Mouse (Mus musculus) Patski (cell line): ENCODE results near the gene Rer1. TPM values are rescaled to one million over a fixed set of nuclear protein-coding genes. Genes with fewer than 3 reads are reported as not detected.
A peak's percentile ranks its signal among the peaks of the same experiment; 100 is the strongest.

Experiments used
- ATAC-seq: fragments of 100-300 bp; one replicate; pipeline ENCODE4 v1.8.0; 2021
- CTCF ChIA-PET: fragments of 350-600 bp; sonication (Branson Sonifier 250); formaldehyde crosslinking; loops from one replicate; lab custom pipeline; 2022; ENCODE audit warnings: inconsistent platforms; lab: Charles Lee
- POLR2A ChIA-PET: fragments of 350-600 bp; sonication (Branson Sonifier 250); formaldehyde crosslinking; loops from one replicate; lab custom pipeline; 2022; ENCODE audit warnings: antibody characterized with exemption, inconsistent platforms; lab: Charles Lee
- DNase-seq: peaks from one replicate; pipeline ENCODE4 v3.0.0-alpha.2; 2011; ENCODE audit warnings: low read depth, low spot score
- H3K27me3 ChIP-seq: fragments of 371-371 bp; one replicate; pipeline ENCODE4 v1.5.1; 2021
- CTCF ChIP-seq: fragments of 100-300 bp; IDR thresholded peaks from one replicate; pipeline ENCODE4 v1.5.1; 2021
- in situ Hi-C: fragments of 300-500 bp; cut with MboI; formaldehyde crosslinking; loops from 3 replicates; pipeline ENCODE4 v1.11.1; 2018; ENCODE audit warnings: low pct_unique_long_range_greater_than_20kb, mixed read lengths
- polyA plus RNA-seq: library from polyadenylated mRNA; unstranded; gene quantifications from one replicate; pipeline ENCODE4 v1.2.3, GENCODE M21; 2021

Rer1 gene
- polyA plus RNA-seq: 91.9 TPM

DNA sequence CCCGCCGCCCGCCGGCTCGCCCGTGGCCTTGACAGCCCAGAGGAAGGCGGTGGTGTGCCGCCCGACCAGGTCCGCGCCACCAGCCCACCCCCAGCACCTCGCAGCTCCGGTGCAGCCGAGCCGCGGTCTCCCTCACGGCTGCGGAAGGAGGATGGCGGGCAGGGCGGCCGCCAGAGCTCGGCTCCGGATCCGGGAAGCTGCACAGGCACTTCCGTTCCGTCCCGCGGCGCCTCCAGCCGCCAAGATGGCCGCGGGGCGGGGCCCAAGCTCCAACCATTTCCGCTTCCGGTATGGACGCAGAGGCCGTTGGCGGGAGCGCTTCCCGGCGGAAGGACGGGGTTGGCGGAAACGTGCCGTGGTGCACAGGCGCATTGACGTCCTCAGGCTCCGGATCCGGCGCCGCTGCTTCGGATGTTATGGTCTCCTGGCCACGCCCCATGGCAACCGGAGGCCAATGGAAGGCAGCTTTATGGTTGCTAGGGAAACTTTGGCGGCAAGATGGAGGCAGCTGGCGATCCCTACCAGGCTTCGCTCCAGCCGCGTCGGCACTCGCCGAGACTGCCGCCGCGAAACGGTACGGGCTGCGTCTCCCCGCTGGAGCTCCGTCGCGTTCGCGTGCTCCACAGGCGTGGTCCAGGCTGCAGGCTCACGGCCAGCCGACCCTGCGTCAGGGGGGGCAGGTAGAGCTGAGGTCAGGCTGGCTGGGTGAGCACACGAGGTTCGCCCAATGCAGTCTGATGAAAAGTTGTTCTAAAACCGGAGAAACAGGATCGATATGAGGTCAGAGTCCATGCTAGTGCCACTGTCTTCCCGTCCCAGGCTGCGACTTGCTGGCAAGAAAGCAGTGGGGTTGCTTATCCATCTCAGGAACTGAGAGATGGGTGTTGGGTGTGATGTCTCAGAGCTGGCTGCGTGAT lies at the start of gene Rer1, which contains the start of gene Morn1:
TSS of gene Rer1 (minus strand) at position 275 of the 917 bp plus-strand sequence.
TSS of gene Morn1 (plus strand) at position 470 of the 917 bp plus-strand sequence.
- DNase-seq (peak; percentile 96), ATAC-seq (peak; percentile 91)
- in situ Hi-C loops: no loop called here
- ChIA-PET POLR2A (interaction anchor here (0.9 kb wide), 1 partner anchor 163 kb away, joined by 3 read pairs; the partner anchor contains the start of gene Faap20), CTCF (interaction anchor here (0.9 to 1.1 kb wide), 2 partner anchors 9 to 163 kb away, joined by 3 to 4 read pairs; partner anchors contain the start of gene Faap20)
- no peaks in the 10 kb centered on the region for H3K27me3 ChIP-seq
- no peak for TF ChIP-seq CTCF

DNA sequence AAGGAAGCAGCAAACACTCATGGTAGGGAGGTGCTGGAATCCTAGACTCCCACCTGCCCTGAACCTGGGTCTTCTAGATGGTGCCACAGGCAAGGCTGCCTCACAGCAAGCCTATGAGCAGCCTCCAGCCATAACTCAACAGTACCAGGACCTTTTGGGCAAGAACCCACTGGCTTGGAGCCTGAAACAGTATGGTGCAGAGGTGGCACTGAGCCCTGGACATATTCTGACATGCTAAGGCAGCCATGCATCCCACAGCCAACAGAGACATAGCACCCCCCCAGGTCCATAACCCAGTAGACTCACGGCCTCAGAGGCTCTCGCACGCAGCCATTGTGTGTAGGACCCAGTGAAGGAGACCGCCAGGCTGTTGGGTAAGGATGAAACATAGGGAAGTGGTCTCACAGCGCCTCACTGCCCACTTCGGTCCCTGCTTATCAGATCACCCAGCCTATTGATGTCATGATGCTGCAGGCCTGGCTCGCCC lies 48.5 kb upstream of the Rer1 start:
- in situ Hi-C loops: loop anchor here (5.0 kb wide), 1 partner anchor 83 kb away; no protein-coding TSS in a partner anchor
- CTCF ChIA-PET: no interaction called here

DNA sequence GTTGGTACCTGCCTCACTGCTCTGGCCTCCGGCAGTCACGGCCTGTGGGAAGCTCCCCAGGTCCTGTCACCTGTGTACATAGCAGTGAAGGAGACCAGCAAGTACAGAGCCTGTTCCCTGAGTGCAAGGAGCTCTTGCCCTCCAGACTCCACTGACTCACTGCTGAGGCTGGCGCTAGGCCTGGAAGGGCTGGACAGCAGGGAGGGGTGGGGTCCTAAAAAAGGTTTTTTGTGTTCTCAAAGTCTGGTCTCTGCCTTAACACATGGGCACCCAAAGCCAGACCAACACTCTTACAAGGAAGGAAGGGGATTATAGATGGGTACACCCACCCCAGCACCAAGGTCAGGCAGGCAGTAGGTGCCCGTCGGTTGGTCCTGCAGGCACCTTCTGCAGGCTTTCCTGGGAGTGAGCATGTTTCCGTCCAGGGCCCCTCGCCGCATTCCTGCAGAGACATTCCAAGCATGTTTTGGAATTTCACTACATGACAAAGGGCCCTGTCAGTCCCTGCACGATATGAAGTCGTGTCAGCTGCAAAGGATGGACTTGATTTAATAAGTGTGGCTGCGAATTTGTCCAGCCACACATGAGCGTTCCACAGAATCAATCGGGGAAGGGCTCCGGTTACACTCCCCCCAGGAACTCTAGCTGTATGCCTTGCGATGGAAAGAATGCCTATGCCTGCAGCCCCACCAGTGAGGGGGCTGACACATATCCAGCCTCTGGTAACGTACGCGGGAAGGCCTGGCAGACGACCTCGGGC lies 47.7 kb upstream of the Rer1 start:
- no peak for TF ChIP-seq CTCF
- ChIA-PET CTCF (no interaction called here), POLR2A (interaction anchor here (1.1 kb wide), 1 partner anchor 13 kb away, joined by 3 read pairs; no protein-coding TSS in a partner anchor)
- no peaks in the 10 kb centered on the region for H3K27me3 ChIP-seq
- in situ Hi-C loops: no loop called here
- ATAC-seq (no peak), DNase-seq (no peak)

More for the DNA sequence above, 48.5 kb upstream of the Rer1 start:
- ATAC-seq (no peak), DNase-seq (no peak)
- POLR2A ChIA-PET: interaction anchor here (0.7 to 1.1 kb wide), 2 partner anchors 14 to 169 kb away, joined by 3 to 4 read pairs; no protein-coding TSS in a partner anchor
- no peak for TF ChIP-seq CTCF
- no peaks in the 10 kb centered on the region for H3K27me3 ChIP-seq

DNA sequence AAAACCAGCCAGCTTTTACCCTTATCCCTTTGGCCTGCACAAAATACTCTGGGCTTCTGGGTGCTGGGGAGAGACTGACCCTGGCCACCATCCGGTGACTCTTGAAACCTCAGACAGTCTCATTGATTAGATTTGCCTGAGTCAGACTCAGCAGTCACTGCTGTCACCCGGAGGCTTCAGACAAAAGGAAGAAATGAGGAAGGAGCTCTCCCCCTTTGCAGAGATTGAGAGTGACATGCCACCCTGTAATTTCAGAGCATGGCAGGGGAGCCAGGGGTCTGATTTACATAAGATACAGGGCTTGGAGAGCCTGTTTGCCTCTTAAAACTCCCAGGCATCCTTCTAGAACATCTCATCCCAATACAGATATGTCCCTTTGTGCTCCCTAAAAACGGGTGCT lies 47.0 kb upstream of the Rer1 start:
- no peak for TF ChIP-seq CTCF
- ATAC-seq (no peak), DNase-seq (no peak)
- H3K27me3 ChIP-seq: no peaks in the 10 kb centered on the region
- POLR2A ChIA-PET: no interaction called here
- in situ Hi-C loops: no loop called here
- CTCF ChIA-PET: no interaction called here

DNA sequence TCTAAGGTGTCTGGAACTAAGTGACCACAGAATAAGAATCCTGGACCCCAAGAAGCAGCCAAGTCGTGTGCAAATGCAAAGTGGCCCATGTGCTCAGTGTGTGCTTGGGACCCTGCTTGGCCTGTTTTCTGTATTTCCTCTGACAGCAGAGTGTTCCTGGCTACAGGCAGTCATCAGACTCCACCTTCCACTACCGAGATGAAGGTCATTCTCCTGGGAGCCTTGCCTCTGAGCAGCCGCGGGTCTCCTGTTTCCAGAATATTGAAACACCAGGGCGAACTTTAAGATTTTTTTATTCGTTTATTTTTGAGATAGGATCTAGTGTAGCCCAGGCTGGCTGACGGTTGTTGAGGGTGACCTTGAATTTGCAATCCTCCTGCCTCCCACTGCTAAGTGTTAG lies 44.4 kb upstream of the Rer1 start:
- no peak for TF ChIP-seq CTCF
- ChIA-PET POLR2A (no interaction called here), CTCF (no interaction called here)
- no peak for DNase-seq
- no peaks in the 10 kb centered on the region for H3K27me3 ChIP-seq
- in situ Hi-C loops: no loop called here
- ATAC-seq: no peak

DNA sequence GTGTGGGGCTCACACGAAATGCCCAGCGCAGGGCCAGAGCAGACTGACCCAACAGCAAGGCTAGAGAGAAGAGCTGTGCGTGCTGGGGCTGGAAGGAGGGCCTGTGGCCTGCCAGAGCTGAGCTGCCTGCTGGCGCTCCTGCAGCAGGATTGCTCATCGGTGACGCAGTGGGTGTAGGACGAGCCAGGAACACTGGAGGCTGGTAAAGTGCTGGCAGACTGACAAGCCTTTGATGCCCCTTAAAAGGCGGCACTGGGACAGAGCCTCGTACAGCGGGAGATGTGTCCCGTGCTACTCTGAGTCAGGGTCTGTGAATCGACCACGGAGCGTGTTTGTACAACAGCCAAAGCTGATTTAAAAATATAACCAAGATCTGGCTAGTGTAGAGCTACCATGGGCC lies 43.8 kb upstream of the Rer1 start:
- DNase-seq: peak; percentile 98
- ChIA-PET CTCF (no interaction called here), POLR2A (no interaction called here)
- TF ChIP-seq CTCF: no peak
- H3K27me3 ChIP-seq: no peaks in the 10 kb centered on the region
- in situ Hi-C loops: no loop called here
- peak; percentile 79 for ATAC-seq

DNA sequence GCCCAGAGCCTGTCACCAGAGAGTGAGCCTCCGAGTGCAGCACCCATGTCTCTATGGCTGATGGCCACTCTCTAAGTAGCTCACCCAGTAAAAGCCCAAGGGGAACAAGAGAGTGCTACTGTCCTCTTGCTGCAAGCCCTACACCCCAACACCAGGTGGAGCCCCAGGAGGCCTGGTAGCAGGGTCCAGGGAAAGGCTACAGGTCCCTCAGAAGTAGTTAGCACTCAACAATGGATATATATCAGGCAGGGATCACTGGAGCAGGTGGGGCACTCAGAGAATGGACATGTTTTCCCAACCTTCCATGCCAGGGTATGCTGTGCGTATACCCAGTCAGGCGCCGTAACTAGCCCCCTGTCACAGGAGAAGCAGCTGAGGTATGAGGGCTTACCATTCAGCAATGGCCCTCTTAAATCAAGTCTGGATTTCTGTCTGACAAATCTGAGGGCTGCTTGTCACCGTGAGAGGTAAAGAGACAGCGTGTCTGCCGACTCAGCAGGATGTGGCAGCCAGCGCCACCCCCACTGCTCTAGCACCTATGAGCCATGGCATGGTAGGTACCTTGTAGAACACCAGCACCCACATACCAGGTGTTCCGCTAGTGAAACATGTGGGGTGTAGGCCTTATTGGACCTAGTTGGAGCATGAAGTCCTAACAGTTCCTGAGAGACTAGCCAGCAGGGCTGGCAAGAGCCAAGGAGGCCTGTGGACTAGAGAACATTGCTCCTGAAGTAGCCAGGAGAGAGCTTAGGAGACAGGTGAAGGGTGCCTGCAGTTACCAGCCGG lies 43.1 kb upstream of the Rer1 start:
- DNase-seq (no peak), ATAC-seq (peak; percentile 11)
- CTCF ChIA-PET: interaction anchor here (1.2 kb wide), 1 partner anchor 14 kb away, joined by 3 read pairs; no protein-coding TSS in a partner anchor

DNA sequence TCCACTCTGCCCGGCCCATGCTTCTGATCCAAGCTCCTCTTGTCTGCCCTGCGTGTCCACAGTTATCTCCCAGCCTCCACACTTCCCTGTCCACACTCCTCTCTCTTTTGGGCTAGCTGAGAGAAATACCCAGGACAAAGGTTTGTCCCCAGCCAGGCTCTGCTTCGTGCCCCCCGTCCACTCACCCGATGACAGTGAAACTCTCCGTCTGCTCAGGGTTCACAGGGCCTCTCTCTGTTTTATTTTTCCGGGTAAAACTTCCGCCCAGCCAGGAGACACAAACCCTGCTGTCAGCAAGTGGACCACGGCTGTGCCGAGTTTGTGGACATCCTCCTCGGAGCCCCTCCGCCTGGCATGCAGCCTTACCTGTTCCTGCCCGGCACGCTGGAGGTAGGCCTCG lies 42.2 kb upstream of the Rer1 start:
- ChIA-PET CTCF (interaction anchor here (1.2 kb wide), 1 partner anchor 13 kb away, joined by 3 read pairs; no protein-coding TSS in a partner anchor), POLR2A (no interaction called here)
- ATAC-seq (no peak), DNase-seq (no peak)
- no peaks in the 10 kb centered on the region for H3K27me3 ChIP-seq
- in situ Hi-C loops: no loop called here
- no peak for TF ChIP-seq CTCF

More for the DNA sequence above, 43.1 kb upstream of the Rer1 start:
- in situ Hi-C loops: no loop called here
- no peaks in the 10 kb centered on the region for H3K27me3 ChIP-seq
- POLR2A ChIA-PET: no interaction called here
- TF ChIP-seq CTCF: no peak

DNA sequence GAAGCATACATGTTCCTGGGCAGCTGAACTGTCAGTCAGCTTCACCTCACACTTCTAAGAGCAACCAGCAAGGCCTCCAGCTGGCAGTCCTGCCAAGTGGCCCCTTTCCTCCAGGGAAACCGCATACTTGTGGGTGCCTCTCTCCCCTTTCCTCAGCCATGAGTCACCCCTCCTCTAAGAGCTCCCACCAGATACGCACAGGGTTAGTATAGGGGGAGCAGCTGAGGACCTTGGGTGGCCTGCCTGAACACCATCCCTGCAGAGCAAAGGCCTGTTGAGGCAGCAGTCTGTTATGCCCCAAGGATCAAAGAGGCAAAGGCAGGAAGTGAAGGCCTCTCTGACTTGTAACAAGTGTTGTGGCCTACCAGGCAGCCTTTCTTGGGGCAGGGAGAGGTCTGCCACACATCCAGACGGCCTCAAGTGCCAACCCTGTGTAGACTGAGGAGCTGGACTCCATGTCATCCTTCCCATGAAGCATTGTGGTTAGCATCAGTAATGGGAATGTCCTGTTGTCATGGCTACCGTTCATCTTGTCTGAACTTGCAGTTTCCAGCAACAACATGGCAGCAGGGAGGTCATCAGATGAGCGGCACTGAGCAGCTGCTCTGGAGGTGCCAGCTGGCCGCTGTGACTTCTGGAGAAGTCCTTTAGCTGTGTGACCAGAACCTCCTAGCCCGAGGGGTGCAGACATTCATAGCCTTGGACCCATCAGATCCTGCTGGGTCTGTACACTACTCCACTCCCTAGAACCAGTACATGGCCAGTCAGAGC lies 40.6 kb upstream of the Rer1 start:
- DNase-seq: no peak
- POLR2A ChIA-PET: interaction anchor here (0.6 kb wide), 1 partner anchor 12 kb away, joined by 3 read pairs; no protein-coding TSS in a partner anchor
- in situ Hi-C loops: no loop called here
- H3K27me3 ChIP-seq: no peaks in the 10 kb centered on the region
- CTCF ChIA-PET: interaction anchor here (1.4 kb wide), 1 partner anchor 17 kb away, joined by 6 read pairs; no protein-coding TSS in a partner anchor
- TF ChIP-seq CTCF: no peak
- ATAC-seq: no peak
